Mouse (Mus musculus) embryonic facial prominence, embryonic 15.5 days (tissue): ENCODE measurements around the gene Sec24b. TPM values are rescaled to one million over a fixed set of nuclear protein-coding genes. Genes with fewer than 3 reads are reported as not detected.

Experiments
- ATAC-seq: fragments of 200-750 bp; cut with Nextera tagmentation; 2 replicates; pipeline ENCODE4 v1.8.0; 2017; ENCODE audit warnings: low read depth, moderate TSS enrichment; ENCODE audit not compliant: insufficient number of reproducible peaks, low FRiP score, low TSS enrichment
- H3K27ac ChIP-seq: fragments of 300-500 bp; sonication (generic); replicated peaks from 2 replicates; pipeline ENCODE4 v1.5.1; 2015; ENCODE audit warnings: mild to moderate bottlenecking, inconsistent platforms
- H3K27me3 ChIP-seq: fragments of 300-500 bp; sonication (generic); 2 replicates; pipeline ENCODE4 v1.6.1; 2015; ENCODE audit warnings: inconsistent platforms
- H3K36me3 ChIP-seq: fragments of 300-500 bp; sonication (generic); 2 replicates; pipeline ENCODE4 v1.6.1; 2015; ENCODE audit warnings: mild to moderate bottlenecking, inconsistent platforms
- H3K4me1 ChIP-seq: fragments of 300-500 bp; sonication (generic); 2 replicates; pipeline ENCODE4 v1.6.1; 2015; ENCODE audit warnings: inconsistent platforms
- H3K4me2 ChIP-seq: fragments of 300-500 bp; sonication (generic); replicated peaks from 2 replicates; pipeline ENCODE4 v1.6.1; 2015; ENCODE audit warnings: mild to moderate bottlenecking, inconsistent platforms
- H3K4me3 ChIP-seq: fragments of 300-500 bp; sonication (generic); replicated peaks from 2 replicates; pipeline ENCODE4 v1.5.1; 2015; ENCODE audit warnings: mild to moderate bottlenecking, inconsistent platforms
- H3K9ac ChIP-seq: fragments of 300-500 bp; sonication (generic); 2 replicates; pipeline ENCODE4 v1.6.1; 2015; ENCODE audit warnings: inconsistent platforms
- H3K9me3 ChIP-seq: fragments of 300-500 bp; sonication (generic); replicated peaks from 2 replicates; pipeline ENCODE4 v1.6.1; 2016; ENCODE audit warnings: inconsistent platforms
- WGBS: fragments of 180-500 bp; shearing (Covaris S2); methylation state at CpG from one replicate; pipeline ENCODE4 v1.1.7; 2015; 5-methylcytosine and 5-hydroxymethylcytosine counted together
- polyA plus RNA-seq: library from polyadenylated mRNA; unstranded; fragments of >200 nt; fragmentation: Nextera tagmentation; extraction: Ambion mirVana; gene quantifications from 2 replicates; pipeline ENCODE4 v1.2.1, GENCODE M21; 2015

Gene Sec24b
- polyA plus RNA-seq, 1 experiment from 2014 or later: 36.3 TPM

GRCm38 (mm10) chr3:129943813-129944212 is 117.5 kb downstream of the Sec24b start:
- H3K27me3 ChIP-seq: no peaks in the 10 kb centered on the region
- no peak overlapping the region for H3K4me3 ChIP-seq
- no peaks in the 10 kb centered on the region for H3K36me3 ChIP-seq
- no peak overlapping the region for H3K9ac ChIP-seq
- 48% methylated on average over 4 of the region's 4 CpGs for WGBS
- H3K4me1 ChIP-seq: no peaks in the 10 kb centered on the region
- ATAC-seq: no peak
- H3K27ac ChIP-seq: no peak overlapping the region
- no peak overlapping the region for H3K4me2 ChIP-seq
- H3K9me3 ChIP-seq: no peaks in the 10 kb centered on the region

- H3K4me2 ChIP-seq: no peak overlapping the region
- 98% methylated on average over 1 of the region's 1 CpGs for WGBS
- no peak overlapping the region for H3K27ac ChIP-seq
- H3K27me3 ChIP-seq: no peaks in the 10 kb centered on the region
- H3K4me1 ChIP-seq: no peaks in the 10 kb centered on the region; the same call in 1 of the 2 replicates
- H3K4me3 ChIP-seq: no peak overlapping the region
- H3K9ac ChIP-seq: no peak overlapping the region
- no peaks in the 10 kb centered on the region for H3K9me3 ChIP-seq
- no peak for ATAC-seq
- H3K36me3 ChIP-seq: no peaks in the 10 kb centered on the region
Measured at GRCm38 (mm10) chr3:129941291-129941690, 120.1 kb downstream of the Sec24b start.

- no peaks in the 10 kb centered on the region for H3K36me3 ChIP-seq
- H3K27ac ChIP-seq: no peak overlapping the region
- H3K27me3 ChIP-seq: no peaks in the 10 kb centered on the region
- H3K9ac ChIP-seq: no peak overlapping the region
- no peaks in the 10 kb centered on the region; the same call in 1 of the 2 replicates for H3K4me1 ChIP-seq
- WGBS: 89% methylated on average over 2 of the region's 2 CpGs
- no peaks in the 10 kb centered on the region for H3K9me3 ChIP-seq
- ATAC-seq: no peak
- no peak overlapping the region for H3K4me3 ChIP-seq
- H3K4me2 ChIP-seq: no peak overlapping the region
Measured at GRCm38 (mm10) chr3:129940780-129941179, 120.6 kb downstream of the Sec24b start.

GRCm38 (mm10) chr3:129939058-129939457 is 122.3 kb downstream of the Sec24b start:
- H3K36me3 ChIP-seq: no peaks in the 10 kb centered on the region
- no peak overlapping the region for H3K27ac ChIP-seq
- H3K4me3 ChIP-seq: no peak overlapping the region
- ATAC-seq: no peak
- no peak overlapping the region for H3K9ac ChIP-seq
- H3K4me1 ChIP-seq: no peaks in the 10 kb centered on the region; the same call in 1 of the 2 replicates
- H3K4me2 ChIP-seq: no peak overlapping the region
- 56% methylated on average over 7 of the region's 7 CpGs for WGBS
- H3K9me3 ChIP-seq: no peaks in the 10 kb centered on the region
- no peaks in the 10 kb centered on the region for H3K27me3 ChIP-seq

GRCm38 (mm10) chr3:129937848-129938247 is 123.5 kb downstream of the Sec24b start:
- Histone ChIP-seq H3K4me1 (no peaks in the 10 kb centered on the region; the same call in 1 of the 2 replicates), H3K36me3 (no peaks in the 10 kb centered on the region), H3K27me3 (no peaks in the 10 kb centered on the region), H3K27ac (no peak overlapping the region), H3K4me3 (no peak overlapping the region), H3K9ac (no peak overlapping the region), H3K9me3 (no peaks in the 10 kb centered on the region), H3K4me2 (no peak overlapping the region)
- no peak for ATAC-seq
- WGBS: 27% methylated on average over 3 of the region's 3 CpGs

- H3K4me2 ChIP-seq: no peak overlapping the region
- no peak overlapping the region for H3K9ac ChIP-seq
- H3K9me3 ChIP-seq: no peaks in the 10 kb centered on the region
- 45% methylated on average over 9 of the region's 9 CpGs for WGBS
- no peaks in the 10 kb centered on the region for H3K27me3 ChIP-seq
- H3K27ac ChIP-seq: no peak overlapping the region
- no peaks in the 10 kb centered on the region for H3K36me3 ChIP-seq
- H3K4me3 ChIP-seq: no peak overlapping the region
- no peak for ATAC-seq
- H3K4me1 ChIP-seq: no peaks in the 10 kb centered on the region; the same call in 1 of the 2 replicates
Measured at GRCm38 (mm10) chr3:129936561-129936960, 124.8 kb downstream of the Sec24b start.

Other genes starting within 250 kb of the Sec24b start
- gene Rrh, start 239.0 kb downstream of the Sec24b start, polyA plus RNA-seq: 0.48 and 0.54 TPM in 2 replicates
- gene Gar1, start 230.2 kb downstream of the Sec24b start, polyA plus RNA-seq: 73.6 and 81.9 TPM in 2 replicates
- 0.35 and 0.48 TPM in 2 replicates for gene Cfi, start 225.7 kb downstream of the Sec24b start, polyA plus RNA-seq
- 29.2 and 30.1 TPM in 2 replicates for gene Pla2g12a, start 182.9 kb downstream of the Sec24b start, polyA plus RNA-seq
- 65.9 and 67.7 TPM in 2 replicates for gene Casp6, start 160.1 kb downstream of the Sec24b start, polyA plus RNA-seq
- 5.9 and 7.3 TPM in 2 replicates for gene Mcub, start 91.3 kb downstream of the Sec24b start, polyA plus RNA-seq
- gene Col25a1, start 69.9 kb upstream of the Sec24b start, polyA plus RNA-seq: 16.5 and 18.6 TPM in 2 replicates